Mouse (Mus musculus): ENCODE results near the gene Scaf1. TPM values are rescaled to one million over a fixed set of nuclear protein-coding genes. Genes with fewer than 3 reads are reported as not detected.

The Scaf1 gene
- polyA plus RNA-seq, 1 experiment from 2014 or later: 59.9 TPM

DNA sequence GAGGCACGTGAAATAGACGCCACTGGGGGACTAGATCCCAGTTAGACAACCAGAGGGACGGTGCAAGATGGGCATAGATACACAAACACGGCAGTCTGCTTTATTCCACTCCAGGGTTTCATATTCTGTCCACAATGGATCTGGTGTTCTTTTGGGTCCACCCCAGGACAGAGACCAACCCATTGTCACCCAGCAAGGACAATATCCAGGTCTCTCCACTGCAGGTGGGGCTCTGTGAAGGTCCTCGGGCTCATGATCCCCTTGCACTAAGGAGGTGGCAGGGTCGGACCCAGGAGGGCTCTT lies 41.1 kb downstream of the Scaf1 start:
- Histone ChIP-seq H3K27ac (ENCODE audit: low read depth, low read length) (peak overlapping the region; percentile 42; the same call in 1 of the 2 replicates), H3K4me3 (ENCODE audit: low read depth, low read length) (peak overlapping the region; percentile 44; the same call in 1 of the 2 replicates), H3K9ac (ENCODE audit: low read length) (peak overlapping the region; percentile 8; the same call in 1 of the 2 replicates), H3K36me3 (ENCODE audit: control insufficient read depth, insufficient read depth, low read length) (peaks cover 30% of the 10 kb centered on the region), H3K9me3 (ENCODE audit: control insufficient read depth, low read length) (no peaks in the 10 kb centered on the region), H3K4me2 (ENCODE audit: low read depth, low read length, severe bottlenecking) (peak overlapping the region; percentile 86; the same call in 1 of the 2 replicates), H3K27me3 (ENCODE audit: control insufficient read depth, insufficient read depth, low read length) (no peaks in the 10 kb centered on the region), H3K4me1 (replicated peaks; ENCODE audit: control insufficient read depth, insufficient read depth, low read length) (peaks cover 10% of the 10 kb centered on the region; the same call in 1 of the 2 replicates)
- DNase-seq (ENCODE audit: low spot score): no peak
- whole genome bisulfite sequencing: 25% methylated on average over 6 of the region's 6 CpGs
- ATAC-seq (replicated peaks; ENCODE audit: low FRiP score): 0 out of 2 replicates have a peak, but pooled peaks have one; percentile 4

DNA sequence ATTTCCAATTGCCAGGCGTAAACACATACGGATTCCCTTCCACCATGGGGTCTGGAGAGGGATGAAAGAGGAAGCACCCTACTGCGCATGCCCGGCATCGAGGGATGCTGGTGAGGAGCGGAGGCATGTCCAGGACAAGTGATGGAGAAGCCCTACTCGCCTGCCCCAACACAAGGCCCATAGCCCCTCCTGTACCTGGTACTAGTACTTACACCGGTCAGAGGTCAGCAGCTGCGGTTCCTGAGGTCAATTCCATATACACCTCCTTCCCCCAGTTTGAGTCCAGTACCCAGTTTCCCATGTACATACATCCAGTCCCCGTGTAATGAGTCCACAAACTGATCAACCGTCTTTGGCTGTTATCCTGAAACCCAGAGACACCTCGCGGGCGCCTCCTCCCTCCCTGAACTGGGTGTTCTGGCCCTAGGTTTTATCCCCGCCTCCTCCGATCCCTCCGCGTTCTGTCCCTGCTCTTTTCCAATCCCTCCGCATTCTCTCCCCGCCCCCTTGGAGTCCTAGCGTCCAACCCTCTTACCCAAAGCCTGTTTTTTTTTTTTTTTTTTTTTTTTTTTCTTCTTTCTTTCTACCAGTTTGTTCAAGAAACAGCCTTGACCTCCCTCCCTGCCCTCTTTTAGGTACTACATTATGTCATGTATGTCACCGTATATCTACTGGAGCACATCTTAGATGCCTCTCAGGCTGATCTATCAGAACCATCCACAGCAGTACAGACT lies 41.6 kb downstream of the Scaf1 start, which contains the start of gene Cpt1c:
Gene Cpt1c (minus strand): TSS at position 469 of the 734 bp plus-strand sequence.
- H3K4me3 ChIP-seq (ENCODE audit: low read depth, low read length): peak within 1 kb of the TSS; percentile 44
- 1% methylated on average over 22 of the region's 22 CpGs for WGBS
- peak; percentile 53 for ATAC-seq (replicated peaks; ENCODE audit: low FRiP score)
- DNase-seq (ENCODE audit: low spot score): peak; percentile 90
- no peaks in the 10 kb centered on the region for H3K27me3 ChIP-seq (ENCODE audit: control insufficient read depth, insufficient read depth, low read length)
- H3K36me3 ChIP-seq (ENCODE audit: control insufficient read depth, insufficient read depth, low read length): peaks cover 26% of the 10 kb centered on the region
- H3K4me2 ChIP-seq (ENCODE audit: low read depth, low read length, severe bottlenecking): peak within 1 kb of the TSS; percentile 86
- peaks cover 10% of the 10 kb centered on the region; the same call in 1 of the 2 replicates for H3K4me1 ChIP-seq (replicated peaks; ENCODE audit: control insufficient read depth, insufficient read depth, low read length)
- H3K9ac ChIP-seq (ENCODE audit: low read length): peak within 1 kb of the TSS; percentile 72
- peak within 1 kb of the TSS; percentile 82 for H3K27ac ChIP-seq (ENCODE audit: low read depth, low read length)
- H3K9me3 ChIP-seq (ENCODE audit: control insufficient read depth, low read length): no peaks in the 10 kb centered on the region

DNA sequence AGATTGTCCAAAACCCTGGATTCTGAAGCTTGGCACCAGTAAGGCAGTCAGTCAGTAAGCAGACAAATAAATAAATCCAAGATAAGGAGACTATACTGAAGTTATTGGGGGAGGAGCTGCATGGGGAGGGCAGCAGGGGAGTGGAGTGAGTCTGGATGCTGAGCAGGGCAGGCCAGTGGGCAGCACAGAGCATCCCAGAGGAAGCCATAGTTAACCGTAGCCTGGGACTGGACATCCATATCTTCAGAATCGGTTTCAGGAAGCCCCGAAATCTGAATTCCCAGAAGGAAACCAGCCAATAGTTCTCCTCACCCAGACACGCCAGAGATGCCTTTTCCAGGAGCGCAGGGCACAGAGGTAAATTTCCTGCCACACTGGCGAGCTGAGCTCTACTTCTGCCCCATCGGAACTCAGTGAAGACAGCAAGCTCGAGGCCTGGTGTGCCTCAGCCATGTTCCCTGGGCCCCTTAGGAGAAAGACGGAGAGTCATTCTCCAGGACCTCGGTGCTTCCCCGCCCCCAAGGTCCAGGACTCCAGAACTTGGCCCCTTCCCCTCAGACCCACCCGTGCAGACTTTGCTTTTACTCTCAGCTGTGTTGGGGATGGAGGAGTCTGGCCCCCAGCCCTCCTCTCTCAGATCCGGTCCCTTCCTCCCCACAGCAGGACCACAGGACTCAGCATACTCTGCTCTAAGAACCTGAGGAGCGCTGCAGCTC lies 42.6 kb downstream of the Scaf1 start:
- ATAC-seq (replicated peaks; ENCODE audit: low FRiP score): no peak
- peak overlapping the region; percentile 72 for H3K9ac ChIP-seq (ENCODE audit: low read length)
- no peak for DNase-seq (ENCODE audit: low spot score)
- H3K4me3 ChIP-seq (ENCODE audit: low read depth, low read length): peak overlapping the region; percentile 44
- 35% methylated on average over 14 of the region's 14 CpGs for WGBS
- H3K36me3 ChIP-seq (ENCODE audit: control insufficient read depth, insufficient read depth, low read length): peaks cover 17% of the 10 kb centered on the region
- no peaks in the 10 kb centered on the region for H3K27me3 ChIP-seq (ENCODE audit: control insufficient read depth, insufficient read depth, low read length)
- H3K9me3 ChIP-seq (ENCODE audit: control insufficient read depth, low read length): no peaks in the 10 kb centered on the region
- peaks cover 10% of the 10 kb centered on the region; the same call in 1 of the 2 replicates for H3K4me1 ChIP-seq (replicated peaks; ENCODE audit: control insufficient read depth, insufficient read depth, low read length)
- H3K4me2 ChIP-seq (ENCODE audit: low read depth, low read length, severe bottlenecking): peak overlapping the region; percentile 86
- peak overlapping the region; percentile 82 for H3K27ac ChIP-seq (ENCODE audit: low read depth, low read length)

DNA sequence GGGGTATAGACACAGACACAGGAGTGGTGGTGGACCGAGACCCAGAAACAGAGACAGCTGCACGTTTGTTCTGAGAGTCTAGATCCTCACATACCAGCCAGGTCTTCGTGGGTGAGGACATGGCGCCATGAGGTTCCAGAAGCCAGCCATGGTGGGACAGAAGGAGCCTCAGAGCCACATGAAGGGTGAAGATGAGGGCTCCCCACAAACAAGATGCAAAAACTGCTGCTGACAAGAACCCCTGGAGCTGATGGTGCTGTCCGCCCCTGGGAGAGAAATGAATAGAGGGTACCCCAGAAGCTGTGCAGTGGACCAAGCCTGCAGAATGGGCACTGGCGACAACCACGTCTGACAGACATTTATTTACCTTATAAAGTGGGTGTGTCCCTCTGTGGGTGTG lies 45.0 kb downstream of the Scaf1 start:
- Histone ChIP-seq H3K4me2 (ENCODE audit: low read depth, low read length, severe bottlenecking) (peak overlapping the region; percentile 51), H3K9me3 (ENCODE audit: control insufficient read depth, low read length) (no peaks in the 10 kb centered on the region), H3K27ac (ENCODE audit: low read depth, low read length) (peak overlapping the region; percentile 72; the same call in 1 of the 2 replicates), H3K27me3 (ENCODE audit: control insufficient read depth, insufficient read depth, low read length) (no peaks in the 10 kb centered on the region), H3K9ac (ENCODE audit: low read length) (peak overlapping the region; percentile 52), H3K36me3 (ENCODE audit: control insufficient read depth, insufficient read depth, low read length) (no peaks in the 10 kb centered on the region; the same call in 1 of the 2 replicates), H3K4me3 (ENCODE audit: low read depth, low read length) (peak overlapping the region; percentile 46), H3K4me1 (replicated peaks; ENCODE audit: control insufficient read depth, insufficient read depth, low read length) (peaks cover 10% of the 10 kb centered on the region; the same call in 1 of the 2 replicates)
- DNase-seq (ENCODE audit: low spot score) (no peak), ATAC-seq (replicated peaks; ENCODE audit: low FRiP score) (no peak)
- 75% methylated on average over 7 of the region's 7 CpGs for WGBS

DNA sequence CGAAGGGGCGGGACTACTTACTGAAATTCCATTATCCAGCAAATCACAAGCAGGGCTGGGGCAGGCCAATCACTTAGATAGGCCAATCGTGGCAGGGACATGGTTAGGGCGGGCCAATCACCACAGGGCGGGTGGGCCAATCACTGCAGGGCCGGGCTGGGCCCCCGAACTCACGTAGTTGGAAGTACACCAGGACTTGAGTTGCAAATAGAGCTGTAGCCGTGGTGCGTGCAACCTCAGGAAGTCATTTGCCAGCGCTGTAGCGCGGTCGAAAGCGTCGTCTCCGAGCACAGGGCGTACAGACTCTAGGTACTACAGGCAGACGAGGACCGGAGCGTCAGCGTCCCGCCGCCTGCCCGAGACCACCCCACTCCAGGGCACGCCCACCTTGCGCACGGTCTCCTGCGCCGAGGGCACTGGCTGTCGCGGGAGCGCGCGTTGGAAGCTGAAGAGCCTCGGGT lies 45.9 kb downstream of the Scaf1 start:
- under 1% methylated on average over 36 of the region's 36 CpGs for WGBS
- H3K4me2 ChIP-seq (ENCODE audit: low read depth, low read length, severe bottlenecking): peak overlapping the region; percentile 51
- H3K9ac ChIP-seq (ENCODE audit: low read length): peak overlapping the region; percentile 52
- peak overlapping the region; percentile 72 for H3K27ac ChIP-seq (ENCODE audit: low read depth, low read length)
- H3K4me1 ChIP-seq (replicated peaks; ENCODE audit: control insufficient read depth, insufficient read depth, low read length): peaks cover 10% of the 10 kb centered on the region; the same call in 1 of the 2 replicates
- DNase-seq (ENCODE audit: low spot score) (peak; percentile 94), ATAC-seq (replicated peaks; ENCODE audit: low FRiP score) (peak; percentile 95)
- H3K4me3 ChIP-seq (ENCODE audit: low read depth, low read length): peak overlapping the region; percentile 46
- no peaks in the 10 kb centered on the region; the same call in 1 of the 2 replicates for H3K36me3 ChIP-seq (ENCODE audit: control insufficient read depth, insufficient read depth, low read length)
- no peaks in the 10 kb centered on the region for H3K9me3 ChIP-seq (ENCODE audit: control insufficient read depth, low read length)
- H3K27me3 ChIP-seq (ENCODE audit: control insufficient read depth, insufficient read depth, low read length): no peaks in the 10 kb centered on the region

DNA sequence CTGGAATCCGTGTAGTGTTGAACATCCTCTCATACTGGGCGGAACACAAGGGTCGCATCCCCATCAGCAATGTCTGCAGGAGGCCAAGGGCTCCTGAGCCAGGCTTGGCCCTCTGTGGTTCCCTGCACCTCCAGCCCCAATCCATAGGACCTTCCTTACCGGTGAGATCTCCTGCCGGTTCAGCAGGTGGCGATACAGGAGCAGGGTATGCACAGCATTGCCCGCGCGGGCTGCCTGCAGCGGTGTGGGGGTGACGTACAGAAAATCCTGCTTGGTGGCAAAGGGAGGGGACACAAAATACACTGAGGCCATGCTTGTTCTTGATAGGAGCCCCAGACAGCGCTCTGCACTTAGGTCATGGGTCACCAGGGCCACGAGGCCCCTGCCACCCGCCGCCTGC lies 49.5 kb downstream of the Scaf1 start:
- ATAC-seq (replicated peaks; ENCODE audit: low FRiP score): no peak

DNA sequence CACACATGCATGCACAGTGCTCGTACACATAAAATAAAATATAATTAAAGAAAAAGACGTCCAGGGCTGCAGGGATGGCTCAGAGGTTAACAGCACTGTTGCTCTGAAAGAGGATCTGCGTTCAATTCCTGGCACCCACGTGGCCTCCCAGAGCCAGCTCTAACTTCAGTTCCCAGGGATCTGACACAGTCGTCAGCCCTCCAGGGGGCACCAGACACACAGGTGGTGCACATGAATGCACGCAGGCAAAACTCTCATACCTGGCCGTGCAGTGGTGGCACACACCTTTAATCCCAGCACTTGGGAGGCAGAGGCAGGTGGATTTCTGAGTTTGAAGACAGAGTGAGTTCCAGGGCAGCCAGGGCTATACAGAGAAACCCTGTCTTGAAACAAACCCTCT lies 50.2 kb downstream of the Scaf1 start:
- WGBS: 88% methylated on average over 7 of the region's 7 CpGs
- Histone ChIP-seq H3K36me3 (ENCODE audit: control insufficient read depth, insufficient read depth, low read length) (no peaks in the 10 kb centered on the region; the same call in 1 of the 2 replicates), H3K27ac (ENCODE audit: low read depth, low read length) (no peak overlapping the region), H3K27me3 (ENCODE audit: control insufficient read depth, insufficient read depth, low read length) (no peaks in the 10 kb centered on the region), H3K4me3 (ENCODE audit: low read depth, low read length) (no peak overlapping the region), H3K4me1 (replicated peaks; ENCODE audit: control insufficient read depth, insufficient read depth, low read length) (peaks cover 1% of the 10 kb centered on the region; the same call in 1 of the 2 replicates), H3K9me3 (ENCODE audit: control insufficient read depth, low read length) (no peaks in the 10 kb centered on the region), H3K9ac (ENCODE audit: low read length) (no peak overlapping the region), H3K4me2 (ENCODE audit: low read depth, low read length, severe bottlenecking) (no peak overlapping the region)
- no peak for DNase-seq (ENCODE audit: low spot score)
- no peak for ATAC-seq (replicated peaks; ENCODE audit: low FRiP score)

More for the DNA sequence above, 49.5 kb downstream of the Scaf1 start:
- Histone ChIP-seq H3K27ac (ENCODE audit: low read depth, low read length) (no peak overlapping the region), H3K4me3 (ENCODE audit: low read depth, low read length) (no peak overlapping the region), H3K27me3 (ENCODE audit: control insufficient read depth, insufficient read depth, low read length) (no peaks in the 10 kb centered on the region), H3K9ac (ENCODE audit: low read length) (no peak overlapping the region), H3K4me1 (replicated peaks; ENCODE audit: control insufficient read depth, insufficient read depth, low read length) (peaks cover 6% of the 10 kb centered on the region; the same call in 1 of the 2 replicates), H3K4me2 (ENCODE audit: low read depth, low read length, severe bottlenecking) (no peak overlapping the region), H3K36me3 (ENCODE audit: control insufficient read depth, insufficient read depth, low read length) (no peaks in the 10 kb centered on the region; the same call in 1 of the 2 replicates), H3K9me3 (ENCODE audit: control insufficient read depth, low read length) (no peaks in the 10 kb centered on the region)
- no peak for DNase-seq (ENCODE audit: low spot score)
- 80% methylated on average over 15 of the region's 15 CpGs for WGBS

DNA sequence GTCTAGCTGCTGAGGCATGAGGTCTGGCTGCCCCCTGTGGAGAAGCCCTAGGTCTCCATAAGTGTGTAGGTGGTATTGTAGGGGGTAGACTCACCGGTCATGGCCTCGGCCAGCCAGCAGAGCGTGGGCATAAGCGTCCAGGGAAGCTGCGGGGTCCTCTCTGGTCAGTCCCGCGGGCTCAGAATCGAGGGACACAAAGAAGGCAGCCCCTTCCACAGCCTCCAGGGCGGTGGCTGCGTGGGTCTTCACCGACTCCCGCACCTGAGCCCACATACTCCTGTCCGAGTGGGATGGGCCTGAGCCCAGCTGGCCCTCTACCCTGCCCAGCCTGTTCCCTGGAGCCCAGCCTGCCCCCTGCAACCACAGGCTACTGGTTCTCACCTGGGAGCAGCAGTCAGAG lies 51.2 kb downstream of the Scaf1 start:
- H3K4me1 ChIP-seq (replicated peaks; ENCODE audit: control insufficient read depth, insufficient read depth, low read length): no peaks in the 10 kb centered on the region
- ATAC-seq (replicated peaks; ENCODE audit: low FRiP score): no peak

More for the DNA sequence above, 51.2 kb downstream of the Scaf1 start:
- 98% methylated on average over 13 of the region's 13 CpGs for WGBS
- H3K4me2 ChIP-seq (ENCODE audit: low read depth, low read length, severe bottlenecking): no peak overlapping the region
- H3K36me3 ChIP-seq (ENCODE audit: control insufficient read depth, insufficient read depth, low read length): no peaks in the 10 kb centered on the region; the same call in 1 of the 2 replicates
- H3K9me3 ChIP-seq (ENCODE audit: control insufficient read depth, low read length): no peaks in the 10 kb centered on the region
- H3K27ac ChIP-seq (ENCODE audit: low read depth, low read length): no peak overlapping the region
- no peak for DNase-seq (ENCODE audit: low spot score)
- H3K4me3 ChIP-seq (ENCODE audit: low read depth, low read length): no peak overlapping the region
- no peaks in the 10 kb centered on the region for H3K27me3 ChIP-seq (ENCODE audit: control insufficient read depth, insufficient read depth, low read length)
- H3K9ac ChIP-seq (ENCODE audit: low read length): no peak overlapping the region
